Mouse (Mus musculus): ENCODE results near the gene Rcor1.
"Not testable (repeated sequence)": the region's sequence is repeated elsewhere in the genome, so short reads cannot be mapped to it uniquely, and the experiment has no call there.

DNA sequence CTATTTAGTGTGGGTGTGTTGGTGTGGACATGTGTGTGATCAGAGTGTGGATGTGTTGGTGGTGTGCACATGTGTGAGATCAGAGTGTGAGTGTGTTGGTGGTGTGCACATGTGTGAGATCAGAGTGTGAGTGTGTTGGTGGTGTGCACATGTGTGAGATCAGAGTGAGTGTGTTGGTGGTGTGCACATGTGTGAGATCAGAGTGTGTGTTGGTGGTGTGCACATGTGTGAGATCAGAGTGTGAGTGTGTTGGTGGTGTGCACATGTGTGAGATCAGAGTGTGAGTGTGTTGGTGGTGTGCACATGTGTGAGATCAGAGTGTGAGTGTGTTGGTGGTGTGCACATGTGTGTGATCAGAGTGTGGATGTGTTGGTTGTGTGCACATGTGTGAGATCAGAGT lies 30.1 kb downstream of the Rcor1 start:
- TF ChIP-seq CTCF, POLR2A (IDR thresholded peaks at IDR 0.05; ENCODE audit: extremely low read depth, insufficient read depth, low read length): not testable (repeated sequence)

Measured in cortical plate, adult 2 months (tissue).